Mouse (Mus musculus) MEL (cell line): ENCODE data around the gene Vav2. TPM values are rescaled to one million over a fixed set of nuclear protein-coding genes. Genes with fewer than 3 reads are reported as not detected.

Experiments used
- DNase-seq: peaks from one replicate; pipeline ENCODE4 v3.0.0; 2011; ENCODE audit warnings: low read depth, low spot score
- H3K27ac ChIP-seq: 2 replicates; pipeline ENCODE4 v1.5.1; 2012; ENCODE audit warnings: low read depth, mild to moderate bottlenecking, control low read depth, low read length, moderate library complexity; ENCODE audit not compliant: control insufficient read depth
- H3K27me3 ChIP-seq, 2 experiments: fragments of 150-350 bp in 1 of 2; sonication (generic) in 1 of 2; 2 replicates each; pipeline ENCODE4 v1.6.1; 2012; ENCODE audit warnings: low read length in 2 of 2, mild to moderate bottlenecking in 2 of 2, improper control_type of control experiment in 1 of 2, moderate library complexity in 1 of 2; ENCODE audit not compliant: insufficient read depth in 2 of 2, control insufficient read depth in 1 of 2
- H3K36me3 ChIP-seq, 2 experiments: 2 replicates each; pipeline ENCODE4 v1.6.1; 2012 to 2014; ENCODE audit warnings: low read length in 2 of 2, improper control_type of control experiment in 1 of 2, inconsistent platforms in 1 of 2, mild to moderate bottlenecking in 1 of 2; ENCODE audit not compliant: insufficient read depth in 2 of 2, control insufficient read depth in 1 of 2
- H3K4me1 ChIP-seq, 2 experiments: fragments of 150-350 bp in 1 of 2; sonication (generic) in 1 of 2; 2 replicates each; pipeline ENCODE4 v1.6.1; 2012; ENCODE audit warnings: low read length in 2 of 2, improper control_type of control experiment in 1 of 2, mild to moderate bottlenecking in 1 of 2; ENCODE audit not compliant: insufficient read depth in 2 of 2, control insufficient read depth in 1 of 2
- H3K4me3 ChIP-seq, 2 experiments: fragments of 150-350 bp in 1 of 2; sonication (generic) in 1 of 2; 2 replicates each; pipeline ENCODE4 v1.5.1; 2012; ENCODE audit warnings: low read depth in 2 of 2, low read length in 2 of 2, mild to moderate bottlenecking in 2 of 2, moderate library complexity in 2 of 2, control low read depth in 1 of 2, improper control_type of control experiment in 1 of 2; ENCODE audit not compliant: control insufficient read depth in 1 of 2, insufficient read depth in 1 of 2
- H3K79me2 ChIP-seq: 2 replicates; pipeline ENCODE4 v1.6.1; 2012; ENCODE audit warnings: mild to moderate bottlenecking, low read length, moderate library complexity; ENCODE audit not compliant: control insufficient read depth, poor library complexity, insufficient read depth
- H3K9ac ChIP-seq: 2 replicates; pipeline ENCODE4 v1.6.1; 2012; ENCODE audit warnings: low read depth, mild to moderate bottlenecking, control low read depth, low read length, moderate library complexity; ENCODE audit not compliant: control insufficient read depth, poor library complexity, severe bottlenecking
- H3K9me3 ChIP-seq: fragments of 150-350 bp; sonication (generic); replicated peaks from 2 replicates; pipeline ENCODE4 v1.6.1; 2012; ENCODE audit warnings: mild to moderate bottlenecking, low read length, improper control_type of control experiment, moderate library complexity; ENCODE audit not compliant: insufficient read depth
- BHLHE40 ChIP-seq: IDR thresholded peaks from 2 replicates; pipeline ENCODE4 v1.6.1; 2012; ENCODE audit warnings: low read depth, mild to moderate bottlenecking, inconsistent platforms, low read length, improper control_type of control experiment, borderline replicate concordance
- CHD2 ChIP-seq: IDR thresholded peaks from 2 replicates; pipeline ENCODE4 v1.6.1; 2011; ENCODE audit warnings: low read length, improper control_type of control experiment
- CTCF ChIP-seq, 3 experiments: IDR thresholded peaks in 2 of 3; conservative IDR thresholded peaks in 1 of 3; 2 replicates each; pipeline ENCODE4 v1.5.1; 2011 to 2012; ENCODE audit warnings: low read length in 3 of 3, low read depth in 2 of 3, mild to moderate bottlenecking in 2 of 3, improper control_type of control experiment in 1 of 3, inconsistent platforms in 1 of 3, mixed read lengths in 1 of 3, moderate library complexity in 1 of 3; ENCODE audit not compliant: control insufficient read depth in 1 of 3, insufficient read depth in 1 of 3, poor library complexity in 1 of 3, severe bottlenecking in 1 of 3
- E2F4 ChIP-seq: IDR thresholded peaks from 2 replicates; pipeline ENCODE4 v1.6.1; 2011; ENCODE audit warnings: low read depth, low read length, improper control_type of control experiment, borderline replicate concordance
- ELF1 ChIP-seq: IDR thresholded peaks from 2 replicates; pipeline ENCODE4 v1.6.1; 2014; ENCODE audit warnings: low read depth, mild to moderate bottlenecking, inconsistent platforms, low read length, improper control_type of control experiment, moderate library complexity
- GATA1 ChIP-seq: IDR thresholded peaks from 2 replicates; pipeline ENCODE4 v1.6.1; 2011; ENCODE audit warnings: low read depth, low read length, improper control_type of control experiment
- HCFC1 ChIP-seq: IDR thresholded peaks from 2 replicates; pipeline ENCODE4 v1.6.1; 2012; ENCODE audit warnings: low read depth, mild to moderate bottlenecking, inconsistent platforms, low read length, improper control_type of control experiment, moderate library complexity
- MAX ChIP-seq: IDR thresholded peaks from 2 replicates; pipeline ENCODE4 v1.6.1; 2011; ENCODE audit warnings: low read length, improper control_type of control experiment
- MEF2A ChIP-seq: IDR thresholded peaks from 2 replicates; pipeline ENCODE4 v1.6.1; 2014; ENCODE audit warnings: low read depth, mild to moderate bottlenecking, inconsistent platforms, low read length, improper control_type of control experiment; ENCODE audit not compliant: poor library complexity, insufficient replicate concordance, severe bottlenecking; ENCODE audit errors: extremely low read depth
- MXI1 ChIP-seq: IDR thresholded peaks from 2 replicates; pipeline ENCODE4 v1.6.1; 2011; ENCODE audit warnings: mild to moderate bottlenecking, low read depth, low read length, improper control_type of control experiment
- MYB ChIP-seq: IDR thresholded peaks from 2 replicates; pipeline ENCODE4 v1.6.1; 2011; ENCODE audit warnings: mild to moderate bottlenecking, low read depth, low read length, improper control_type of control experiment
- MYC ChIP-seq: IDR thresholded peaks from 2 replicates; pipeline ENCODE4 v1.6.1; 2011; ENCODE audit warnings: low read depth, mild to moderate bottlenecking, low read length, improper control_type of control experiment, moderate library complexity
- NELFE ChIP-seq: IDR thresholded peaks from 2 replicates; pipeline ENCODE4 v1.6.1; 2011; ENCODE audit warnings: low read depth, low read length, improper control_type of control experiment
- NRF1 ChIP-seq: IDR thresholded peaks from 2 replicates; pipeline ENCODE4 v1.6.1; 2014; ENCODE audit warnings: low read depth, mild to moderate bottlenecking, inconsistent platforms, low read length, improper control_type of control experiment, moderate library complexity; ENCODE audit not compliant: poor library complexity, insufficient read depth, severe bottlenecking
- POLR2A ChIP-seq, 2 experiments: IDR thresholded peaks; 2 replicates each; pipeline ENCODE4 v1.6.1; 2011 to 2012; ENCODE audit warnings: low read length in 2 of 2, mild to moderate bottlenecking in 2 of 2, control low read depth in 1 of 2, improper control_type of control experiment in 1 of 2, low read depth in 1 of 2, moderate library complexity in 1 of 2; ENCODE audit not compliant: control insufficient read depth in 1 of 2, insufficient read depth in 1 of 2, poor library complexity in 1 of 2
- POLR2AphosphoS2 ChIP-seq: IDR thresholded peaks from 2 replicates; pipeline ENCODE4 v1.6.1; 2011; ENCODE audit warnings: low read length, improper control_type of control experiment
- POLR2AphosphoS5 ChIP-seq: IDR thresholded peaks from 2 replicates; pipeline ENCODE4 v1.6.1; 2012; ENCODE audit warnings: low read depth, borderline replicate concordance, mild to moderate bottlenecking, inconsistent platforms, low read length, moderate library complexity, mixed read lengths
- RCOR1 ChIP-seq: IDR thresholded peaks from 2 replicates; pipeline ENCODE4 v1.6.1; 2012; ENCODE audit warnings: low read depth, mild to moderate bottlenecking, inconsistent platforms, low read length, improper control_type of control experiment
- SMC3 ChIP-seq: IDR thresholded peaks from 2 replicates; pipeline ENCODE4 v1.6.1; 2011; ENCODE audit warnings: low read depth, low read length, improper control_type of control experiment
- TAL1 ChIP-seq: IDR thresholded peaks from 2 replicates; pipeline ENCODE4 v1.6.1; 2012; ENCODE audit warnings: mild to moderate bottlenecking, inconsistent platforms, low read length, moderate library complexity, mixed read lengths
- TBP ChIP-seq: IDR thresholded peaks from 2 replicates; pipeline ENCODE4 v1.8.0; 2011; ENCODE audit warnings: low read depth, low read length, improper control_type of control experiment
- UBTF ChIP-seq: IDR thresholded peaks from 2 replicates; pipeline ENCODE4 v1.6.1; 2012; ENCODE audit warnings: low read depth, mild to moderate bottlenecking, inconsistent platforms, low read length, improper control_type of control experiment, moderate library complexity, borderline replicate concordance; ENCODE audit not compliant: insufficient read depth
- USF1 ChIP-seq: IDR thresholded peaks from 2 replicates; pipeline ENCODE4 v1.6.1; 2014; ENCODE audit warnings: low read depth, mild to moderate bottlenecking, inconsistent platforms, low read length, improper control_type of control experiment, moderate library complexity
- USF2 ChIP-seq, 2 experiments: IDR thresholded peaks; 2 replicates each; pipeline ENCODE4 v1.6.1; 2011 to 2012; ENCODE audit warnings: improper control_type of control experiment in 2 of 2, low read length in 2 of 2, borderline replicate concordance in 1 of 2, inconsistent platforms in 1 of 2, low read depth in 1 of 2, mild to moderate bottlenecking in 1 of 2; ENCODE audit not compliant: insufficient read depth in 1 of 2
- ZC3H11A ChIP-seq: IDR thresholded peaks from 2 replicates; pipeline ENCODE4 v1.6.1; 2012; ENCODE audit warnings: low read depth, mild to moderate bottlenecking, inconsistent platforms, low read length, improper control_type of control experiment
- polyA plus RNA-seq, 2 experiments: library from polyadenylated mRNA; stranded (reverse) in 1 of 2; unstranded in 1 of 2; fragments of >175 nt in 1 of 2; fragments of >200 nt in 1 of 2; gene quantifications; 2 replicates each; pipeline versions ENCODE4 v1.2.1 to v1.2.4; 2012; ENCODE audit warnings: low replicate concordance in 2 of 2, low read depth in 1 of 2; ENCODE audit not compliant: insufficient read length in 2 of 2, insufficient read depth in 1 of 2, missing spikeins in 1 of 2
- total RNA-seq: library from RNA; depleted of rRNA; stranded (reverse); fragments of 300-350 nt; gene quantifications from 2 replicates; pipeline ENCODE4 v1.2.3, GENCODE M21; 2012

Gene Vav2
- total and polyA plus RNA-seq, 3 experiments: 8.8 to 15.9 TPM; not detected in 1

DNA sequence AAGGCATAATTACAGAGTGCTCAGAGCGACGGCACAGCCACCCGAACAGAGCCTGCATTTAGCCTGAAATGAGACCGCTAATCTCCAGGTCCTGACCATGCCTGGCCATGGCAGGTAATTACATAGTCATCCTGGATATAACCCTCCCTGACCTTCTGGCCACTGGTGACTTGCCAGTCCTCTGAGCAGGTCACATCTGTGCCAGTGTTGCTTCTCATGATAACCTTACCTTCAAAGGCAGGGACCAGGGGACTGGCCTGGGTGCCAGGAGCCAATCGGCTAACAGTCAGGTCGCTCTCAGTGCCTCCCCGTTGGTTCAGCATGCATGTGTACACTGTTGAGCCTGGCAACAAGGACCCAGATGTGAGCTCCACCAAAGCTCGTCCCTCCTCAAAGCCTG, 208.3 kb downstream of the Vav2 start:
- Histone ChIP-seq H3K27ac (no peak overlapping the region), H3K36me3 (no peaks in the 10 kb centered on the region), H3K9ac (no peak overlapping the region), H3K79me2 (no peaks in the 10 kb centered on the region), H3K9me3 (no peaks in the 10 kb centered on the region), H3K27me3 (peaks cover 0 to 2% of the 10 kb centered on the region in 2 experiments; a peak in 3 of 4 replicates), H3K4me1 (no peaks in the 10 kb centered on the region), H3K4me3 (no peak overlapping the region)
- TF ChIP-seq MAX (no peak), TBP (no peak), ELF1 (no peak), MYC (no peak), SMC3 (no peak), UBTF (no peak), POLR2AphosphoS5 (no peak), USF2 (IDR thresholded peaks at IDR 0.05; ENCODE audit: borderline replicate concordance in 1 of 2, insufficient read depth in 1 of 2, low read depth in 1 of 2, low read length in 2 of 2) (no peak), USF1 (no peak), ZC3H11A (no peak), E2F4 (no peak), NRF1 (no peak), NELFE (no peak), POLR2A (IDR thresholded peaks at IDR 0.05; ENCODE audit: control insufficient read depth in 1 of 2, insufficient read depth in 1 of 2, low read depth in 1 of 2, low read length in 2 of 2, poor library complexity in 1 of 2) (no peak), POLR2AphosphoS2 (no peak), MXI1 (no peak), CTCF (IDR thresholded peaks at IDR 0.05 in 2 of 3, conservative IDR thresholded peaks at IDR 0.05 in 1 of 3; ENCODE audit: control insufficient read depth in 1 of 3, insufficient read depth in 1 of 3, low read depth in 2 of 3, low read length in 3 of 3, poor library complexity in 1 of 3, severe bottlenecking in 1 of 3) (no peak), CHD2 (no peak), BHLHE40 (no peak), GATA1 (no peak)
- DNase-seq: no peak

DNA sequence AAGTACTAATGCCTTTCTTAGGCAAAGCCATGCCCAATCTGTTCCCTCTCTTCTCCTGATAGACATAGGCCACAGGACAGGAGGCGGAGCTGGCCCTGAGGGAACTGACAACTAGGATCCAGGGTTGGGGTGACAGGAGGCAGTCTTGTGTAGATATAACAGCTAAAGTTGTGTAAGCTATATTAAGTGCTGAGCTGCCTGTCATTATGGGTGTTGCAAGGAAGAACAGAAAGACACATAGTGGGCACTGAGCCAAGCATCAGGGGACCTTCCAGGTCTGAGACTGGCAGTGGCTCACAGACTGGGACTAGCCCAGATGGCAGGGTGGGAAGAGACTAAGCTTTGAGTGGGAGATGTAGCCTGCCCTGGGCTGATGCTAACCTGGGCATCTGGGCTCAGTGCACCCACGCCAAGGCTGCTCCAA, 208.7 kb downstream of the Vav2 start:
- H3K4me3 ChIP-seq: no peak overlapping the region

More for the DNA sequence above, 208.7 kb downstream of the Vav2 start:
- no peak for TF ChIP-seq USF2 (IDR thresholded peaks at IDR 0.05; ENCODE audit: borderline replicate concordance in 1 of 2, insufficient read depth in 1 of 2, low read depth in 1 of 2, low read length in 2 of 2)
- TF ChIP-seq RCOR1: no peak
- no peak for TF ChIP-seq TAL1
- no peak for TF ChIP-seq HCFC1
- TF ChIP-seq E2F4: no peak
- TF ChIP-seq MEF2A: no peak
- TF ChIP-seq ELF1: no peak
- no peak for TF ChIP-seq MYB
- Histone ChIP-seq H3K27ac (no peak overlapping the region), H3K4me1 (no peaks in the 10 kb centered on the region), H3K36me3 (no peaks in the 10 kb centered on the region), H3K9ac (no peak overlapping the region), H3K27me3 (peaks cover 0 to 2% of the 10 kb centered on the region in 2 experiments; a peak in 3 of 4 replicates), H3K9me3 (no peaks in the 10 kb centered on the region), H3K79me2 (no peaks in the 10 kb centered on the region)
- no peak for DNase-seq
